Mouse (Mus musculus) neural tube, embryonic 11.5 days (tissue): ENCODE measurements at regions not wholly inside any gene's neighbourhood (a gene's known extent, or its start where the extent isn't known, plus 50 kb on each side); places are given as distances from the start of the nearest gene placed in this dataset.

ENCODE experiments used
- ATAC-seq: fragments of 200-750 bp; cut with Nextera tagmentation; 2 replicates; pipeline ENCODE4 v1.8.0; 2017; ENCODE audit warnings: moderate number of reproducible peaks, mild to moderate bottlenecking, moderate TSS enrichment, moderate library complexity; ENCODE audit not compliant: insufficient read depth, low FRiP score, low TSS enrichment
- DNase-seq: peaks from one replicate; pipeline ENCODE4 v3.0.0-alpha.2; 2015; ENCODE audit warnings: low spot score
- H3K27ac ChIP-seq: fragments of 300-500 bp; sonication (generic); 2 replicates; pipeline ENCODE4 v1.5.1; 2014; ENCODE audit warnings: low read depth, mild to moderate bottlenecking, low read length
- H3K27me3 ChIP-seq: fragments of 300-500 bp; sonication (generic); 2 replicates; pipeline ENCODE4 v1.6.1; 2014; ENCODE audit warnings: mild to moderate bottlenecking, low read length, mixed read lengths; ENCODE audit not compliant: control insufficient read depth, insufficient read depth
- H3K36me3 ChIP-seq: fragments of 300-500 bp; sonication (generic); 2 replicates; pipeline ENCODE4 v1.6.1; 2014; ENCODE audit warnings: mild to moderate bottlenecking, low read length, moderate library complexity, mixed read lengths; ENCODE audit not compliant: control insufficient read depth, insufficient read depth
- H3K4me1 ChIP-seq: fragments of 300-500 bp; sonication (generic); 2 replicates; pipeline ENCODE4 v1.6.1; 2014; ENCODE audit warnings: low read length, mixed read lengths; ENCODE audit not compliant: control insufficient read depth, insufficient read depth
- H3K4me2 ChIP-seq: fragments of 300-500 bp; sonication (generic); 2 replicates; pipeline ENCODE4 v1.6.1; 2014; ENCODE audit warnings: low read depth, mild to moderate bottlenecking, moderate library complexity
- H3K4me3 ChIP-seq: fragments of 300-500 bp; sonication (generic); 2 replicates; pipeline ENCODE4 v1.5.1; 2014; ENCODE audit warnings: low read depth, low read length
- H3K9ac ChIP-seq: fragments of 300-500 bp; sonication (generic); 2 replicates; pipeline ENCODE4 v1.6.1; 2014; ENCODE audit warnings: mild to moderate bottlenecking, low read length
- H3K9me3 ChIP-seq: fragments of 300-500 bp; sonication (generic); 2 replicates; pipeline ENCODE4 v1.6.1; 2016; ENCODE audit warnings: low read length; ENCODE audit not compliant: control insufficient read depth
- WGBS: fragments of 180-500 bp; shearing (Covaris S2); extraction: QIAGEN DNeasy Blood & Tissue Kit; methylation state at CpG from one replicate; pipeline ENCODE4 v1.1.7; 2014; 5-methylcytosine and 5-hydroxymethylcytosine counted together

DNA sequence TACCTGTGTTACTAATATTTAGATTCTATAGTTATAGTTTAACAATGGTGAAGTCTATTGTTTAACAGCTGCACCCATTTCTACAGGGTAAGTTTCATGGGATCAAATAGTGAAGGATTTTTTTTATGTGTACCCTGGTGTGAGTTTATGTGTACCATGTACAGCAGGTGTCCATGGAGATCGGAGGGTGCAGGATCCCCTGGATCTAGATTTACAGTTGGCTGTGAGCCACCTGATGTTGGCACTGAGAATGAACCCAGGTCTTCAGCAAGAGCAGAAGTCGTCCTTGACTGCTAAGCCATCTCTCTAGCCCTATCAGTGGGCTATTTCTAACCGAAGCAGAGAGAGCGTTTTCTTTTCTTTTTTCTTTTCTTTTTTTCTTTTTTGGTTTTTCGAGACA is 162.4 kb upstream of the Lef1 start:
- Histone ChIP-seq H3K4me3 (no peak overlapping the region), H3K4me2 (no peak overlapping the region), H3K9ac (no peak overlapping the region), H3K9me3 (no peaks in the 10 kb centered on the region), H3K27ac (no peak overlapping the region), H3K4me1 (no peaks in the 10 kb centered on the region), H3K36me3 (no peaks in the 10 kb centered on the region), H3K27me3 (no peaks in the 10 kb centered on the region)
- DNase-seq (no peak), ATAC-seq (no peak)
- WGBS = 84% methylated on average over 5 of the region's 5 CpGs

DNA sequence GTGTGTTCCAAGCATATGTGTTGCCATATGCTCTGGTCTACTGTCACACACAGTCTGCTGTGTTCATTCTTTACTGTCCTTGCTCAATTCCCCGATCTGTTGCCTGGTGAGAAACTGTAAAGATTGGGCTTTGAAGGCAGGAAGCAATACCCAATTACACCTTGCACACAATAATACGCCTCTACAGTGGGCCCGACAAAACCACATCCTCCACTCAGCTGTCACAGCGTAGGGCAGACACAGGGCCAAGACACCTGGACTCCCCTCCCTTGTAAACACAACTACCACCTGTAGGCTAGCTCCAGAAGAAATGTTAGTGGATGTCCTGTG is 163.0 kb upstream of the Lef1 start:
- Histone ChIP-seq H3K4me1 (no peaks in the 10 kb centered on the region), H3K36me3 (no peaks in the 10 kb centered on the region), H3K27me3 (no peaks in the 10 kb centered on the region), H3K27ac (no peak overlapping the region), H3K4me2 (no peak overlapping the region), H3K4me3 (no peak overlapping the region), H3K9me3 (no peaks in the 10 kb centered on the region), H3K9ac (no peak overlapping the region)
- no peak for ATAC-seq
- 82% methylated on average over 4 of the region's 4 CpGs for WGBS
- DNase-seq = no peak

DNA sequence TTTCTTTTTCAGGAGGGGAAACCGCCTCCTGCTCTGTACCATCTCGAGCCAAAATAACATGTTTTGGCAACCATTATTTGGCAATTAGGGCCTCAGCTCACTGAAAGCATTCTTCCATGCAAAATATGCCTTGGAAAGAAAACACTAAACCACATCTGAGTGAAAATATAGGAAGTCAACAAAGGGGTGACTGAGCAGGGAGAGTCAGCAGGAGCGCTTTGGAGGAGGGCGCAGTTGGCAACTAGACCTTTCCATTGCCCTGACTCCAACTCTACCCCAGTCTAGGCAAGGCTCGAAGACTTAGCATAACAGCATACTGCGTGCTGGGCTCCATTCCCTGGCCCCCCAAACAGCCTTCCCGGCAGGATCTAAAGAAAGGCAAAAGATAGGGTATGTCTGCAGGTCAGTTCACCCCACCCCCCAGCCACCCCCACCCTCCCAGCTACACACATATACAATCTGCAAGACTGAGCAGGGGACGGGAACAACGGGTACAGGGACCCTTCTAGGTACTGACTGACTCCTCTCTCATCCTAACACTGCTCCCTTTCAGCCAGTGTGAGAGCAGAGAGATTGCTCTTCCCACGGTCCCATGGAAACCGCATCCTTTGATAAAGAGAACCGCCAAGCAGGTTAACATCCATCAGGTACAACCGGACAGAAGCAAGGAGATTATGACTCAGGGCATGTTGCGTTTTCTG is 163.5 kb upstream of the Lef1 start:
- ATAC-seq = peak; percentile 45; the same call in 1 of the 2 replicates
- H3K27ac ChIP-seq = no peak overlapping the region
- H3K36me3 ChIP-seq = no peaks in the 10 kb centered on the region

DNA sequence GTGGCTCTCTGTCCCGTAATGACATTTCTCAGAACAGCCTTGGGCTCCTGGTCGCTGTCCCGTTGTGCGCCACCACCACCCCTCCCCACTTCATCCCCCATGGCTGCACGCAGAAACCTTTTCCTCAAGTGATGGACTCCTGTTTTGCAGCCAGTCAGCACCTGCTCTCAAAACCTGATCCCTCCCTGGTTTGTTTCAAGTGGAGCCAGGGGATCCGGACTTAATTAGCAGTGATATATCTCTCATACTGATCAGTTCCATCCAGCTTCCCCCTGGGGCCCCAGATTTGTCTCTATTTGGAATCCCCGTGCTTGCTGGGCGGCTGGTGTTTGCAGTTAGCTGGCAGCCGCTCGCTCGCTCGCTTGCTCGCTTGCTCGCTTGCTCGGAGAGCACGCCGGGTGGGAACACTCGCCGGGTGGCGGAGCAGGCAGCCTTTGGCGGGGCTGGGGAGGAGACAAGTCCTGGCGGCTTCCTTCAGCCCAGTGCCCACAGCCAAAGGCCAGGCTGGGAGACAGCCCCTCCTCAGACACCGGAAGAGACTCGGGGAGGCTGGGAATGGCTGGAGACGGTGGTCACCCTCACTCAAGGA is 164.3 kb upstream of the Lef1 start:
- Histone ChIP-seq H3K27ac (peak overlapping the region; percentile 61), H3K4me3 (peak overlapping the region; percentile 27), H3K36me3 (no peaks in the 10 kb centered on the region), H3K4me1 (no peaks in the 10 kb centered on the region), H3K4me2 (peak overlapping the region; percentile 64), H3K9me3 (no peaks in the 10 kb centered on the region), H3K27me3 (no peaks in the 10 kb centered on the region), H3K9ac (peak overlapping the region; percentile 59)
- WGBS = under 1% methylated on average over 25 of the region's 25 CpGs
- DNase-seq (peak; percentile 83), ATAC-seq (peak; percentile 81)

More for the DNA sequence above, 163.5 kb upstream of the Lef1 start:
- H3K27me3 ChIP-seq = no peaks in the 10 kb centered on the region
- no peaks in the 10 kb centered on the region for H3K4me1 ChIP-seq
- no peaks in the 10 kb centered on the region for H3K9me3 ChIP-seq
- peak overlapping the region; percentile 64 for H3K4me2 ChIP-seq
- H3K4me3 ChIP-seq = no peak overlapping the region
- WGBS = 76% methylated on average over 14 of the region's 14 CpGs
- H3K9ac ChIP-seq = peak overlapping the region; percentile 59
- DNase-seq = no peak

DNA sequence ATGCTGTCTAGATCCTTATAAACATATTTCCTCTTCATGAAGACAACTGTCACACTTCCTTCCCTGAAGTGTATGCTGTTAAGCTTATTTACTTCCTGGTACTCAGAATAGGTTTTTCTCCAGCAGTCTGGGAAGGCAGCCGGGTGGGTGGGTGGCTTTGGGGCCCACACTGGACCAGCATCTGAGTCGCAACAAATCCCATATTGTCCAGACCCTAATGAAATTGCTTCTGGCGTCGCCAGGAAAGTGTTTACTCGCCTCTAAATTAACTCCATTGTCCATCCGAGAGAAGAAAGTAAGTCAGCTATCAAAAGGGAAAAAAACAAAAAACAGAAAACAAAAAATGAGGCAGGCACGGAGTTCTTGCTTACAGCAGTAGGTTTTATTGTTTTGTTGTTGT is 164.9 kb upstream of the Lef1 start:
- WGBS = 10% methylated on average over 7 of the region's 7 CpGs
- Histone ChIP-seq H3K4me2 (peak overlapping the region; percentile 64), H3K27ac (no peak overlapping the region), H3K36me3 (no peaks in the 10 kb centered on the region), H3K4me3 (peak overlapping the region; percentile 27; the same call in 1 of the 2 replicates), H3K4me1 (no peaks in the 10 kb centered on the region), H3K9ac (no peak overlapping the region), H3K27me3 (no peaks in the 10 kb centered on the region), H3K9me3 (no peaks in the 10 kb centered on the region)
- DNase-seq = no peak
- no peak for ATAC-seq

DNA sequence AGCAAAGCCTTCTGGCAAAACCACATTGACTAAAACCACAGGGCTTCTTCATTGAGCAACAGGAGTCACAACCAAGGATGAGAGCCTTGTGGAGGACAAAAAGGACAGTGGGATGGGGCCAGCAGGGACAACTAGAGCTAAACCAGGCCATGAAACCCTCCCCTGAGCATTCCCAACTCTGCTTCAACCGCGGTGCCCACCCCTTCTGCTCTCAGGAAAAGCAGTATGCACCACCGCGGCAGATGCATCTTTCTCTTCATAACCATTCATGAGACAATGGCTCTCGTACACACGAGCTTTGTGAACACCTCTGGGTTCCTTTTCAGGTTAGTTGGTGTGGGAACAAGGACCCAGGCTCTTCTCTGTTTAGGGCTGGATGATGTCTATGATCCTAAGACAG is 166.0 kb upstream of the Lef1 start:
- Histone ChIP-seq H3K9ac (no peak overlapping the region), H3K4me2 (no peak overlapping the region), H3K9me3 (no peaks in the 10 kb centered on the region), H3K4me3 (no peak overlapping the region), H3K36me3 (no peaks in the 10 kb centered on the region), H3K4me1 (no peaks in the 10 kb centered on the region), H3K27me3 (no peaks in the 10 kb centered on the region), H3K27ac (no peak overlapping the region)
- 96% methylated on average over 6 of the region's 6 CpGs for WGBS
- ATAC-seq (no peak), DNase-seq (no peak)

DNA sequence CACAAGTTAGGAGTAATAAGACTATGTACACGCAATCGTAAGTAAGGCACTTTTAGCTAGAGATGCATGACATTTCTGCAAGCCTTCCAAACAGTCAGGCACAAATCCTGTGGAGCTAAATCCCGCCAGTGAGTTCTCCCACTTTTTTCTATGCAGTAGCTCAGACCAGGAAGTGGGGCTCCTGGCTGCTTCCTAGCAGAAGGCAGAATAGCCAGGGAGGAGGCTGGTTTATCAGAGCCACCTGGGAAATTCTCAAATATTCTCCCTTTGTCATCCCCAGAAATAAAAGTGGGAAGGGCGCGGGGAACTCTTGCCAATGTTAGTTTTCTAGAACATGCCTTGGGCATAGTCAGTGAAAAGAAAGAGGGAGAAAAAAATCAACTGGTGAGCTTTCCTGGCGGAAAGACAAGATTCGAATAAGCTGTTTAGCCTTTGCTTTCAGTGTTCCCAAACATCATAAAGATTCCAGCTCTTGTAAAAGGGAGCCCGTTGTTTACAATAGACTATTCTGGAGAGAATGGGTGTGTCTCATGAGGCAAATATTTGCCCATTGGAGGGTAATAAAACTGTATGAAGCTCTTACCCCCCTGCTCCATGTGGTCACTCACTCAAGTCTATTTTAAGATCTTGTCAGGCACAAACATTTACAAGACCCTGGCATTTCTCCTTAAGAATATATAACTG is 167.2 kb upstream of the Lef1 start:
- no peak overlapping the region for H3K9ac ChIP-seq
- H3K4me3 ChIP-seq = no peak overlapping the region
- no peaks in the 10 kb centered on the region for H3K4me1 ChIP-seq
- H3K9me3 ChIP-seq = no peaks in the 10 kb centered on the region
- ATAC-seq (no peak), DNase-seq (no peak)
- H3K36me3 ChIP-seq = no peaks in the 10 kb centered on the region
- no peaks in the 10 kb centered on the region for H3K27me3 ChIP-seq
- H3K4me2 ChIP-seq = no peak overlapping the region
- H3K27ac ChIP-seq = no peak overlapping the region
- WGBS = 77% methylated on average over 8 of the region's 8 CpGs

DNA sequence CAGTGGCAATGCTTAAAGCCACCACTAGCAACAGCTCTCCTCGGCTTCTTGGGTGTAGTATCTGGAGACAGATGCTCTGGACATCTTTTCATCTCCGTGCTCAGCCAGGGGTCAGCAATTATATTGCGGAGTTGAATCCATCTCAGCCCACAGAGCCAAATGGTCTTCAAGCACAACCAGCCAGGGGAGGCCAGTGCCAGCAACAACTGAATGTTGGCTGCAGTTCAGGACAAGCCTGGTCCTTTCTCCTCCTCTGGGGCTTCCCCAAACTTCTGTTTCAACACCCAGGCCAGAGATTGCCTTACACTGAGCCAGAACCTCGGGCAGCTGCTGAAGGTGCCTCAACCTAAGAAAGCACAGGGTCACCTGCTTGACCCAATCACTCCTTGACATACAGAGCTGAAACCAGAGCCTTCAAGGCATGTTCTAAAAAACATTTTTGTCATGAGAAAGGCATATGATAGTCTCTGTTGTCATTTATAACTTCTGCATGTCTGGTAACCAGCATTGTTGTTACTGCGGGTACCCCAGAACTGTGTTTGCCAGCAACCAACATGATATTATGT is 169.9 kb upstream of the Lef1 start:
- no peak for DNase-seq
- 80% methylated on average over 5 of the region's 5 CpGs for WGBS
- Histone ChIP-seq H3K9ac (no peak overlapping the region), H3K36me3 (no peaks in the 10 kb centered on the region), H3K4me3 (no peak overlapping the region), H3K27me3 (no peaks in the 10 kb centered on the region), H3K27ac (no peak overlapping the region), H3K4me2 (no peak overlapping the region), H3K9me3 (no peaks in the 10 kb centered on the region), H3K4me1 (no peaks in the 10 kb centered on the region)
- ATAC-seq = no peak
